Mouse (Mus musculus) midbrain, postnatal 0 days (tissue): Measurements from ENCODE around the gene Nupl1. TPM values are rescaled to one million over a fixed set of nuclear protein-coding genes. Genes with fewer than 3 reads are reported as not detected.

ENCODE experiments used
- ATAC-seq: fragments of 200-750 bp; cut with Nextera tagmentation; 2 replicates; pipeline ENCODE4 v1.8.0; 2017; ENCODE audit warnings: moderate number of reproducible peaks, mild to moderate bottlenecking, moderate TSS enrichment, moderate library complexity; ENCODE audit not compliant: low FRiP score
- DNase-seq: peaks from one replicate; pipeline ENCODE4 v3.0.0-alpha.2; 2015; ENCODE audit warnings: low spot score
- H3K27ac ChIP-seq: fragments of 300-500 bp; sonication (generic); 2 replicates; pipeline ENCODE4 v1.5.1; 2014; ENCODE audit warnings: low read depth, mild to moderate bottlenecking, low read length, mixed read lengths
- H3K27me3 ChIP-seq: fragments of 300-500 bp; sonication (generic); 2 replicates; pipeline ENCODE4 v1.6.1; 2014; ENCODE audit warnings: low read length, control low read depth, mixed read lengths; ENCODE audit not compliant: insufficient read depth
- H3K36me3 ChIP-seq: fragments of 300-500 bp; sonication (generic); 2 replicates; pipeline ENCODE4 v1.6.1; 2014; ENCODE audit warnings: low read length, control low read depth, mixed read lengths; ENCODE audit not compliant: insufficient read depth
- H3K4me1 ChIP-seq: fragments of 300-500 bp; sonication (generic); 2 replicates; pipeline ENCODE4 v1.6.1; 2014; ENCODE audit warnings: mild to moderate bottlenecking, control low read depth, antibody characterized with exemption, low read length, mixed read lengths; ENCODE audit not compliant: insufficient read depth
- H3K4me2 ChIP-seq: fragments of 300-500 bp; sonication (generic); 2 replicates; pipeline ENCODE4 v1.6.1; 2014; ENCODE audit warnings: low read depth, mild to moderate bottlenecking, low read length, mixed read lengths; ENCODE audit not compliant: poor library complexity, severe bottlenecking
- H3K4me3 ChIP-seq: fragments of 300-500 bp; sonication (generic); 2 replicates; pipeline ENCODE4 v1.5.1; 2014; ENCODE audit warnings: low read depth, mild to moderate bottlenecking, low read length, moderate library complexity
- H3K9ac ChIP-seq: fragments of 300-500 bp; sonication (generic); replicated peaks from 2 replicates; pipeline ENCODE4 v1.6.1; 2014; ENCODE audit warnings: mild to moderate bottlenecking, low read length, moderate library complexity, mixed read lengths; ENCODE audit not compliant: poor library complexity, severe bottlenecking
- H3K9me3 ChIP-seq: fragments of 300-500 bp; sonication (generic); 2 replicates; pipeline ENCODE4 v1.6.1; 2016; ENCODE audit warnings: low read length, control low read depth
- CTCF ChIP-seq: IDR thresholded peaks from 2 replicates; pipeline ENCODE4 v1.5.1; 2016; ENCODE audit warnings: antibody characterized with exemption, mild to moderate bottlenecking
- WGBS: fragments of 180-500 bp; shearing (Covaris S2); extraction: QIAGEN DNeasy Blood & Tissue Kit; methylation state at CpG from one replicate; pipeline ENCODE4 v1.1.7; 2014; 5-methylcytosine and 5-hydroxymethylcytosine counted together
- polyA plus RNA-seq: library from polyadenylated mRNA; unstranded; fragments of >200 nt; fragmentation: Nextera tagmentation; extraction: Ambion mirVana; gene quantifications from 2 replicates; pipeline ENCODE4 v1.2.1, GENCODE M21; 2015
- total RNA-seq: library from RNA; depleted of rRNA; stranded (reverse); fragments of >200 nt; gene quantifications from 2 replicates; pipeline ENCODE4 v1.2.3, GENCODE M21; 2014; rRNA removed

Gene Nupl1
- total RNA-seq (0.05 and 0.16 TPM in 2 replicates), polyA plus RNA-seq (0.07 TPM in 1 of 2 replicates, not detected in the other)

DNA sequence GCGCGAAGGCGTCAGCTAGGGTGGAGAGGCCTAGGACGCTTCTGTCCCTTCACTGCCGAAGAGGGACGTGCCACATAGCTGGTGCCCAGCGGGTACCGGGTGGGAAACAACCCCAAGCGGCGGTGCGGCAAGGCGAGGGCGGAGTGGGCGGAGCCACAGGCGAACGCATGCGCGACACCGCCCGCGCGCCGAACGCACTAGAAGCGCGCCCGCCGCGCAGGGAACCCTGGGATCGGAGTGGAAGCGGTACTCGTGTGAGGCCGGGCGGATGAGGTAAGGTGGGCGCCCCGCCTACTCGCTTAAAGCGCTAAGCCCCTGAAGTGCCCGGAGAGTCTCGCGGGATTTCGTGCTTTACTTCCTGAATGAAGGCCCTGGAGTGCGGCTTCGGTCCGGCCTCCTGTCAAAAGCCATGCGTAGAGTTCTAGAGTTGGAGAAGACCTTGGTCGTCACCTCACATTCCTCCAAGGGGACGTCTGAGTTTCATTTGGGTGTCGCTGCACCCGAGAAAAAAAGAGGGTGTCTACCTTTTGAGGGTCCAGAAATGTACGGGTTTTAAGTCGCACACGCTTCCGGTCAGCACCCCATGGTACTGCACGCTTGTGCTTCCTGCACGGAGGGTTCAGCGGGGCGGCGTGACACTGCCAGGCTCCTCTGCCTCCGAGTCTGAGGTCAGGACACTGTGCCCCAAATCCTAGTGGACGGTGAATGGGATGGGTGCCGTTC lies at the start of gene Nupl1, which contains the start of gene Gm49336:
Gene Nupl1 (minus strand): TSS at position 151 of the 723 bp plus-strand sequence.
Gene Gm49336 (minus strand): TSS at position 227 of the 723 bp plus-strand sequence.
- peaks cover 3% of the 10 kb centered on the region; the same call in 1 of the 2 replicates for H3K4me1 ChIP-seq
- H3K4me3 ChIP-seq: peak within 1 kb of the TSS; percentile 74
- WGBS: under 1% methylated on average over 62 of the region's 62 CpGs
- DNase-seq (peak; percentile 100), ATAC-seq (peak; percentile 99)
- peak within 1 kb of the TSS; percentile 77 for H3K4me2 ChIP-seq
- H3K9me3 ChIP-seq: no peaks in the 10 kb centered on the region
- no peaks in the 10 kb centered on the region for H3K36me3 ChIP-seq
- TF ChIP-seq CTCF: peak; percentile 34; the same call in 1 of the 2 replicates
- no peaks in the 10 kb centered on the region for H3K27me3 ChIP-seq
- H3K27ac ChIP-seq: peak within 1 kb of the TSS; percentile 97
- H3K9ac ChIP-seq: peak within 1 kb of the TSS; percentile 100

DNA sequence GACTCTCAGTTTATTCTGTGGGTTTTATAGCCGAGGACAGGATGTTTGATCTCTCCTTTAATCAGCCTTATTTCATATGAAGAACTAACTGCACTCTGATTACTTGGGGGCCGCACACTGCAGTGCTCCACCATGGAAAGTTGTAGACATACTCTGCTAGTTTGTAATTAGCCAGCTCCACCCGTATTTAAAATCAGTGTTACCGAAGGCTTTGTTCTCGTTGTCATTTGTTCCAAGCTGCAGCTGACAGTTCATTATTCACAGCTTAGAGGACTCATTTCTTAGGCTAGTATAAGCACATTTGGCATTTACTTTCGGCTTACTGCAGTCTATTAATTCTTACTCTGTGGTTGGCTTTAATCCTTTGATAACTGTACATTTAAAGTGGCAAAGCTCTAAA lies 49.8 kb upstream of the Nupl1 start:
- H3K4me3 ChIP-seq: no peak overlapping the region
- TF ChIP-seq CTCF: no peak
- H3K27me3 ChIP-seq: no peaks in the 10 kb centered on the region
- WGBS: 29% methylated on average over 6 of the region's 6 CpGs
- no peaks in the 10 kb centered on the region for H3K9me3 ChIP-seq
- H3K9ac ChIP-seq: no peak overlapping the region
- peaks cover 35% of the 10 kb centered on the region for H3K36me3 ChIP-seq
- H3K4me2 ChIP-seq: no peak overlapping the region
- no peaks in the 10 kb centered on the region for H3K4me1 ChIP-seq
- no peak for ATAC-seq
- H3K27ac ChIP-seq: no peak overlapping the region
- DNase-seq: no peak

DNA sequence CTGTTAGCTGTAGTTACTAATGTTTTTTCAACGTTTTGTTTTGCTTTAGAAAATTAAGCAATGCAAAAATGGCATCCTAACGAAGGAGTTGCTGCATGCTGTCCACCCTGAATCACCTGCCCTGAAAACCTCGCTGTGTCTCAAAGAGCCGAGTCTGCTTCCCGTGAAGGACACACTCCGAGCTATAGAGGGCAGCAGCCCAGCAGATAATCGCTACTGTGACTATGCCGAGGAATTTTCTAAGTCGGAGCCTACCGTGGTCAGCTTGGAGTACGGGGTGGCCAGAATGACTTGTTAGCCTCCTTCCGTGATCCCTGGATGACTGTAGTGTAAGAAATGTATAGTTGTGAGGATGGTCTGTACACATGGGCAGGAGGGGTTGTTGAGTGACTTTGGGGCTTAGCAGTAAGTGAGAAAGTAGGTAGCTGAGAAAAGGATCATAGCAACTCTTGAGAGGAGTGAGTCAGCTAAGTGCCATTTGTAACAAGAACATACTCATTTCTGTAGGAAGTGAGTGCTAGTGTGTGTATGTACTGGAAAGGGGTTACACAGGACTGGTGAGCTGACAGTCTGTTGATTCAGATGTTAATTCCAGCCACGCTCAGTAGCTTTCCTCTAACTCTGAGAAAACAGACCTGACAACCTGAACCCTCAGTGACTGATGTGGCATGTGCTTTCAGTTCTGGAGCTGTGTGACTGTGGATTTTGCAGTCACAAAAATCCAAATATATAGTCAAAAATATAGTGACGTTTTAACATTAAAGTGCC lies 49.2 kb upstream of the Nupl1 start:
- Histone ChIP-seq H3K27me3 (no peaks in the 10 kb centered on the region), H3K4me3 (no peak overlapping the region), H3K4me1 (no peaks in the 10 kb centered on the region), H3K27ac (no peak overlapping the region), H3K36me3 (peaks cover 36% of the 10 kb centered on the region), H3K4me2 (no peak overlapping the region), H3K9ac (no peak overlapping the region), H3K9me3 (no peaks in the 10 kb centered on the region)
- ATAC-seq (no peak), DNase-seq (peak; percentile 44)
- 49% methylated on average over 14 of the region's 14 CpGs for WGBS
- TF ChIP-seq CTCF: peak; percentile 68

DNA sequence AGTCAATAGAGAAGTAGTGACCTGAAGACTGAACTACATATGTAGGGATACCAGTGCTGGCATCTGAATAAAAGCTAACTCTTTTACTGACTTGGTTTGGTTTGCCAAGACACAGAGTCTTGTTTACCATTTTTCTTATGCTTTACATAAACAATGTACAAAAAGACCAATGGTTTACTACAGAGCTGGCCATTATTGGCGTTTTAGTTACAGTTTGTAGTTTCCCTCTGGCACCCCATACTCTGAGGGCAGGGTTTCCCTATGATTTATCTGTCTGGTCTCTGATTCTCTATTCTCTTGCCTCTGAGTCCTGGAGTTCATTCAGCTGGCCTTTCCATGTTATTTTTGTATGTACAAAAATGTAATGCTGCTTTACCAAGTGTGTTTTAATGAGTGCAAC lies 44.3 kb upstream of the Nupl1 start:
- Histone ChIP-seq H3K4me2 (no peak overlapping the region), H3K9me3 (no peaks in the 10 kb centered on the region), H3K9ac (no peak overlapping the region), H3K36me3 (peaks cover 29% of the 10 kb centered on the region), H3K4me1 (no peaks in the 10 kb centered on the region), H3K27ac (no peak overlapping the region), H3K27me3 (no peaks in the 10 kb centered on the region), H3K4me3 (no peak overlapping the region)
- TF ChIP-seq CTCF: no peak
- 91% methylated on average over 1 of the region's 1 CpGs for WGBS
- DNase-seq (no peak), ATAC-seq (no peak)

GRCm38 (mm10) chr14:60290363-60290762 lies 39.1 kb upstream of the Nupl1 start:
- no peak for DNase-seq
- 92% methylated on average over 4 of the region's 4 CpGs for WGBS
- Histone ChIP-seq H3K27me3 (no peaks in the 10 kb centered on the region), H3K27ac (no peak overlapping the region), H3K36me3 (peaks cover 16% of the 10 kb centered on the region; the same call in 1 of the 2 replicates), H3K9me3 (no peaks in the 10 kb centered on the region), H3K4me3 (no peak overlapping the region), H3K4me1 (no peaks in the 10 kb centered on the region), H3K4me2 (no peak overlapping the region), H3K9ac (no peak overlapping the region)
- no peak for ATAC-seq
- no peak for TF ChIP-seq CTCF
